In genomic region chr5:149016261-149016660, GRCm38 (mm10) we compare ENCODE assay signal across 10 mouse cellular contexts. TPM values are rescaled to one million over a fixed set of nuclear protein-coding genes. Genes with fewer than 3 reads are reported as not detected.
DNase-seq lines count a peak whose midpoint lies in the region; ATAC-seq and TF ChIP-seq lines count a peak whose summit lies in the region.
"Had no signal": no experiment of that assay in that cellular context is flagged by ENCODE, and none has a peak within 500 bp of the region (broad histone marks: within the 10 kb centered on the region; RNA-seq: fewer than 3 reads in every experiment).

No protein-coding gene starts in this region.

- peaks cover 8% of the 10 kb centered on the region; the same call in 1 of the 2 replicates for H3K9me3 ChIP-seq in kidney, embryonic 16.5 days (ENCODE audit: low read length)
- no peaks in the 10 kb centered on the region; the same call in 1 of the 2 replicates for H3K9me3 ChIP-seq in embryonic facial prominence, embryonic 13.5 days
- H3K9me3 ChIP-seq in intestine, embryonic 16.5 days (ENCODE audit: control insufficient read depth, low read length): 0 out of 2 replicates have a peak, but pooled peaks cover 3% of the 10 kb centered on the region
- H3K9me3 ChIP-seq in midbrain, postnatal 0 days (ENCODE audit: low read length): no peaks in the 10 kb centered on the region

- H3K4me3 ChIP-seq in kidney, embryonic 16.5 days (ENCODE audit: low read length): no peak overlapping the region; the same call in 1 of the 2 replicates
- H3K4me3 ChIP-seq in kidney, adult 2 months (ENCODE audit: insufficient read depth, low read depth, low read length): no peak overlapping the region
- peak overlapping the region; percentile 59 for H3K4me3 ChIP-seq in embryonic facial prominence, embryonic 13.5 days
- H3K4me3 ChIP-seq in intestine, embryonic 16.5 days (ENCODE audit: low read length): no peak overlapping the region
- no peak overlapping the region for H3K4me3 ChIP-seq in midbrain, postnatal 0 days (ENCODE audit: low read depth, low read length)

- no peak for DNase-seq in kidney, adult 2 months
- no peak for DNase-seq in midbrain, postnatal 0 days (ENCODE audit: low spot score)
- no peak for DNase-seq in gastrocnemius, postnatal 36 days
- DNase-seq in natural killer cell, adult 2 months (ENCODE audit: low spot score in 2 of 2): no peak
- DNase-seq: lung, postnatal 4 days had no signal

- intact Hi-C loops in gastrocnemius, postnatal 36 days (cut with DNase I): no loop called here

- H3K27ac ChIP-seq in kidney, embryonic 16.5 days (ENCODE audit: low read length): no peak overlapping the region
- H3K27ac ChIP-seq in kidney, adult 2 months (ENCODE audit: insufficient read depth, low read depth, low read length): no peak overlapping the region
- no peak overlapping the region for H3K27ac ChIP-seq in embryonic facial prominence, embryonic 13.5 days
- no peak overlapping the region for H3K27ac ChIP-seq in intestine, embryonic 16.5 days (ENCODE audit: low read length)
- H3K27ac ChIP-seq in midbrain, postnatal 0 days (ENCODE audit: low read depth, low read length): no peak overlapping the region

- H3K4me2 ChIP-seq in kidney, embryonic 16.5 days (replicated peaks; ENCODE audit: low read depth, low read length): peak overlapping the region; percentile 95
- H3K4me2 ChIP-seq in embryonic facial prominence, embryonic 13.5 days: peak overlapping the region; percentile 84
- H3K4me2 ChIP-seq in intestine, embryonic 16.5 days (ENCODE audit: low read depth, low read length): peak overlapping the region; percentile 87
- peak overlapping the region; percentile 67; the same call in 1 of the 2 replicates for H3K4me2 ChIP-seq in midbrain, postnatal 0 days (ENCODE audit: low read depth, low read length, poor library complexity, severe bottlenecking)

- peaks cover 30% of the 10 kb centered on the region for H3K4me1 ChIP-seq in kidney, embryonic 16.5 days (ENCODE audit: insufficient read depth, low read length)
- peaks cover 23% of the 10 kb centered on the region for H3K4me1 ChIP-seq in kidney, adult 2 months (ENCODE audit: control insufficient read depth, insufficient read depth, low read length)
- H3K4me1 ChIP-seq in embryonic facial prominence, embryonic 13.5 days: peaks cover 20% of the 10 kb centered on the region
- peaks cover 9% of the 10 kb centered on the region; the same call in 1 of the 2 replicates for H3K4me1 ChIP-seq in intestine, embryonic 16.5 days (ENCODE audit: control insufficient read depth, insufficient read depth, low read length)
- no peaks in the 10 kb centered on the region for H3K4me1 ChIP-seq in midbrain, postnatal 0 days (ENCODE audit: insufficient read depth, low read length)

- no peaks in the 10 kb centered on the region; the same call in 1 of the 2 replicates for H3K27me3 ChIP-seq in kidney, embryonic 16.5 days (ENCODE audit: insufficient read depth, low read length)
- no peaks in the 10 kb centered on the region for H3K27me3 ChIP-seq in kidney, adult 2 months (replicated peaks; ENCODE audit: control insufficient read depth, insufficient read depth, low read length)
- no peaks in the 10 kb centered on the region for H3K27me3 ChIP-seq in embryonic facial prominence, embryonic 13.5 days
- no peaks in the 10 kb centered on the region for H3K27me3 ChIP-seq in intestine, embryonic 16.5 days (replicated peaks; ENCODE audit: control insufficient read depth, insufficient read depth, low read length)
- H3K27me3 ChIP-seq in midbrain, postnatal 0 days (ENCODE audit: insufficient read depth, low read length): no peaks in the 10 kb centered on the region

- no peak for ATAC-seq in kidney, embryonic 16.5 days (ENCODE audit: low FRiP score, low TSS enrichment)
- no peak for ATAC-seq in embryonic facial prominence, embryonic 13.5 days (ENCODE audit: insufficient number of reproducible peaks, insufficient read depth, low FRiP score, low TSS enrichment, low read depth)
- no peak for ATAC-seq in intestine, embryonic 16.5 days
- no peak for ATAC-seq in midbrain, postnatal 0 days (ENCODE audit: low FRiP score)
- ATAC-seq in monocyte, adult 5-6 weeks (replicated peaks; ENCODE audit: insufficient number of reproducible peaks, low FRiP score, low TSS enrichment, poor library complexity, severe bottlenecking): no peak

- no peak for TF ChIP-seq POLR2A in kidney, adult 2 months (IDR thresholded peaks at IDR 0.05; ENCODE audit: low read depth, low read length)

- TF ChIP-seq CTCF in kidney, adult 2 months (conservative IDR thresholded peaks at IDR 0.05; ENCODE audit: insufficient read depth, insufficient read length, low read depth, low read length): no peak
- no peak for TF ChIP-seq CTCF in midbrain, postnatal 0 days (IDR thresholded peaks at IDR 0.05)

- no peak overlapping the region for H3K9ac ChIP-seq in kidney, embryonic 16.5 days (replicated peaks; ENCODE audit: low read length)
- no peak overlapping the region for H3K9ac ChIP-seq in embryonic facial prominence, embryonic 13.5 days
- no peak overlapping the region for H3K9ac ChIP-seq in intestine, embryonic 16.5 days (ENCODE audit: low read depth, low read length)
- no peak overlapping the region for H3K9ac ChIP-seq in midbrain, postnatal 0 days (replicated peaks; ENCODE audit: low read length, poor library complexity, severe bottlenecking)

- WGBS in kidney, embryonic 16.5 days: 64% methylated on average over 5 of the region's 5 CpGs
- 57% methylated on average over 5 of the region's 5 CpGs for WGBS in kidney, adult 2 months
- 62% methylated on average over 5 of the region's 5 CpGs for WGBS in embryonic facial prominence, embryonic 13.5 days
- 77% methylated on average over 5 of the region's 5 CpGs for WGBS in intestine, embryonic 16.5 days
- 66% methylated on average over 5 of the region's 5 CpGs for WGBS in midbrain, postnatal 0 days

- no peaks in the 10 kb centered on the region for H3K36me3 ChIP-seq in kidney, embryonic 16.5 days (ENCODE audit: insufficient read depth, low read length)
- H3K36me3 ChIP-seq in kidney, adult 2 months (ENCODE audit: control insufficient read depth, insufficient read depth, low read length): no peaks in the 10 kb centered on the region
- H3K36me3 ChIP-seq in embryonic facial prominence, embryonic 13.5 days: no peaks in the 10 kb centered on the region
- H3K36me3 ChIP-seq in intestine, embryonic 16.5 days (ENCODE audit: control insufficient read depth, insufficient read depth, low read length): no peaks in the 10 kb centered on the region
- no peaks in the 10 kb centered on the region for H3K36me3 ChIP-seq in midbrain, postnatal 0 days (ENCODE audit: insufficient read depth, low read length)

RNA-seq across cellular contexts. Expression of gene Gm42791, which starts 21.3 kb away (rescaled TPM):
- 0.42 TPM in 1 of 2 replicates, not detected in the other for polyA plus RNA-seq in kidney, embryonic 16.5 days (2015; fragmentation: Nextera tagmentation; extraction: Ambion mirVana)
- not detected in 2 replicates for polyA plus RNA-seq in kidney, adult 2 months (2012; rRNA removed)
- 1.6 and 2.4 TPM in 2 replicates for polyA plus RNA-seq in embryonic facial prominence, embryonic 13.5 days (2015; fragmentation: Nextera tagmentation; extraction: Ambion mirVana)
- 0.80 and 1.0 TPM in 2 replicates for polyA plus RNA-seq in intestine, embryonic 16.5 days (2015; fragmentation: Nextera tagmentation; extraction: Ambion mirVana)
- not detected in 2 replicates for total RNA-seq in midbrain, postnatal 0 days (2014; rRNA removed)
- 2.1 and 3.1 TPM in 2 replicates for polyA plus RNA-seq in midbrain, postnatal 0 days (2015; fragmentation: Nextera tagmentation; extraction: Ambion mirVana)
- not detected in 3 replicates for total RNA-seq in monocyte, adult 5-6 weeks (2017)
- 1 to 10 TPM; 1.4 to 2.5 TPM for total RNA-seq in gastrocnemius, postnatal 36 days (2021)
- polyA plus RNA-seq: gonadal fat pad, adult 2 months had no signal
